Mouse (Mus musculus): Measurements from ENCODE around the gene Helz2. TPM values are rescaled to one million over a fixed set of nuclear protein-coding genes. Genes with fewer than 3 reads are reported as not detected.

Gene Helz2
- polyA plus RNA-seq, 1 experiment from 2014 or later: 9.4 TPM

GRCm38 (mm10) chr2:181219538-181220216 lies 22.1 kb downstream of the Helz2 start, which contains the start of gene Fndc11:
Fndc11 (plus strand) TSS chr2:181220013.
- in situ Hi-C loops (cut with MboI; ENCODE audit: low pct_unique_long_range_greater_than_20kb): no loop called here
- DNase-seq (ENCODE audit: low read depth, low spot score): no peak
- ChIA-PET POLR2A (interaction anchor here (1.9 kb wide), 1 partner anchor 9 kb away, joined by 6 read pairs; no protein-coding TSS in a partner anchor), CTCF (no interaction called here)
- no peak for TF ChIP-seq CTCF (IDR thresholded peaks at IDR 0.05)
- H3K27me3 ChIP-seq: peaks cover 7% of the 10 kb centered on the region
- ATAC-seq: no peak

GRCm38 (mm10) chr2:181218881-181219485 lies 22.8 kb downstream of the Helz2 start:
- DNase-seq (ENCODE audit: low read depth, low spot score): no peak
- TF ChIP-seq CTCF (IDR thresholded peaks at IDR 0.05): no peak
- peaks cover 13% of the 10 kb centered on the region for H3K27me3 ChIP-seq
- POLR2A ChIA-PET: interaction anchor here (1.9 kb wide), 1 partner anchor 10 kb away, joined by 6 read pairs; no protein-coding TSS in a partner anchor
- in situ Hi-C loops (cut with MboI; ENCODE audit: low pct_unique_long_range_greater_than_20kb): no loop called here
- ATAC-seq: no peak
- CTCF ChIA-PET: no interaction called here

- ChIA-PET POLR2A (no interaction called here), CTCF (no interaction called here)
- no peak for DNase-seq (ENCODE audit: low read depth, low spot score)
- H3K27me3 ChIP-seq: peaks cover 41% of the 10 kb centered on the region
- no peak for TF ChIP-seq CTCF (IDR thresholded peaks at IDR 0.05)
- ATAC-seq: no peak
- in situ Hi-C loops (cut with MboI; ENCODE audit: low pct_unique_long_range_greater_than_20kb): no loop called here
Measured at GRCm38 (mm10) chr2:181216037-181216436, 25.8 kb downstream of the Helz2 start.

- TF ChIP-seq CTCF (IDR thresholded peaks at IDR 0.05): no peak
- H3K27me3 ChIP-seq: peaks cover 39% of the 10 kb centered on the region
- CTCF ChIA-PET: no interaction called here
- in situ Hi-C loops (cut with MboI; ENCODE audit: low pct_unique_long_range_greater_than_20kb): no loop called here
- DNase-seq (ENCODE audit: low read depth, low spot score): no peak
- POLR2A ChIA-PET: no interaction called here
- ATAC-seq: no peak
Measured at GRCm38 (mm10) chr2:181213021-181213445, 28.8 kb downstream of the Helz2 start, which contains the start of gene Srms. Srms (minus strand) TSS chr2:181213185.

GRCm38 (mm10) chr2:181212389-181213020 lies 29.3 kb downstream of the Helz2 start:
- peaks cover 38% of the 10 kb centered on the region for H3K27me3 ChIP-seq
- no peak for DNase-seq (ENCODE audit: low read depth, low spot score)
- ChIA-PET POLR2A (no interaction called here), CTCF (no interaction called here)
- ATAC-seq: no peak
- in situ Hi-C loops (cut with MboI; ENCODE audit: low pct_unique_long_range_greater_than_20kb): no loop called here
- no peak for TF ChIP-seq CTCF (IDR thresholded peaks at IDR 0.05)

- POLR2A ChIA-PET: no interaction called here
- ATAC-seq (no peak), DNase-seq (ENCODE audit: low read depth, low spot score) (no peak)
- in situ Hi-C loops (cut with MboI; ENCODE audit: low pct_unique_long_range_greater_than_20kb): no loop called here
- CTCF ChIA-PET: interaction anchor here (1.0 kb wide), 1 partner anchor 14 kb away, joined by 3 read pairs; no protein-coding TSS in a partner anchor
- no peak for TF ChIP-seq CTCF (IDR thresholded peaks at IDR 0.05)
- peaks cover 15% of the 10 kb centered on the region for H3K27me3 ChIP-seq
Measured at GRCm38 (mm10) chr2:181206118-181206517, 35.7 kb downstream of the Helz2 start.

- in situ Hi-C loops (cut with MboI; ENCODE audit: low pct_unique_long_range_greater_than_20kb): no loop called here
- DNase-seq (ENCODE audit: low read depth, low spot score) (no peak), ATAC-seq (no peak)
- H3K27me3 ChIP-seq: peaks cover 19% of the 10 kb centered on the region
- TF ChIP-seq CTCF (IDR thresholded peaks at IDR 0.05): no peak
- CTCF ChIA-PET: interaction anchor here (1.0 kb wide), 1 partner anchor 14 kb away, joined by 3 read pairs; no protein-coding TSS in a partner anchor
- POLR2A ChIA-PET: no interaction called here
Measured at GRCm38 (mm10) chr2:181205678-181206077, 36.1 kb downstream of the Helz2 start.

GRCm38 (mm10) chr2:181202886-181203285 lies 38.9 kb downstream of the Helz2 start:
- peaks cover 27% of the 10 kb centered on the region for H3K27me3 ChIP-seq
- in situ Hi-C loops (cut with MboI; ENCODE audit: low pct_unique_long_range_greater_than_20kb): no loop called here
- no peak for TF ChIP-seq CTCF (IDR thresholded peaks at IDR 0.05)
- ChIA-PET CTCF (interaction anchor here (0.9 to 1.9 kb wide), 2 partner anchors 11 to 16 kb away, joined by 3 to 4 read pairs; partner anchors contain the start of gene Ppdpf), POLR2A (no interaction called here)
- no peak for ATAC-seq
- no peak for DNase-seq (ENCODE audit: low read depth, low spot score)

- ATAC-seq (no peak), DNase-seq (ENCODE audit: low read depth, low spot score) (no peak)
- TF ChIP-seq CTCF (IDR thresholded peaks at IDR 0.05): no peak
- H3K27me3 ChIP-seq: peaks cover 30% of the 10 kb centered on the region
- CTCF ChIA-PET: interaction anchor here (0.9 to 1.9 kb wide), 2 partner anchors 10 to 15 kb away, joined by 3 to 4 read pairs; partner anchors contain the start of gene Ppdpf
- POLR2A ChIA-PET: interaction anchor here (0.6 kb wide), 1 partner anchor 93 kb away, joined by 3 read pairs; no protein-coding TSS in a partner anchor
- in situ Hi-C loops (cut with MboI; ENCODE audit: low pct_unique_long_range_greater_than_20kb): no loop called here
Measured at GRCm38 (mm10) chr2:181202422-181202821, 39.4 kb downstream of the Helz2 start, which contains the start of gene Ptk6. Ptk6 (minus strand) TSS chr2:181202789.

GRCm38 (mm10) chr2:181201606-181202005 lies 40.2 kb downstream of the Helz2 start:
- TF ChIP-seq CTCF (IDR thresholded peaks at IDR 0.05): no peak

More at GRCm38 (mm10) chr2:181201606-181202005, 40.2 kb downstream of the Helz2 start:
- ChIA-PET POLR2A (interaction anchor here (0.6 kb wide), 1 partner anchor 94 kb away, joined by 3 read pairs; no protein-coding TSS in a partner anchor), CTCF (interaction anchor here (1.9 kb wide), 1 partner anchor 15 kb away, joined by 4 read pairs; the partner anchor contains the start of gene Ppdpf)
- ATAC-seq (no peak), DNase-seq (ENCODE audit: low read depth, low spot score) (no peak)
- peaks cover 32% of the 10 kb centered on the region for H3K27me3 ChIP-seq
- in situ Hi-C loops (cut with MboI; ENCODE audit: low pct_unique_long_range_greater_than_20kb): no loop called here
